Mouse (Mus musculus): ENCODE measurements around the gene Rita1.

Gene Rita1

GRCm38 (mm10) chr5:120627515-120628300 is 15.3 kb upstream of the Rita1 start:
- peak in 1 of 2 experiments; percentile 20 for DNase-seq

DNA sequence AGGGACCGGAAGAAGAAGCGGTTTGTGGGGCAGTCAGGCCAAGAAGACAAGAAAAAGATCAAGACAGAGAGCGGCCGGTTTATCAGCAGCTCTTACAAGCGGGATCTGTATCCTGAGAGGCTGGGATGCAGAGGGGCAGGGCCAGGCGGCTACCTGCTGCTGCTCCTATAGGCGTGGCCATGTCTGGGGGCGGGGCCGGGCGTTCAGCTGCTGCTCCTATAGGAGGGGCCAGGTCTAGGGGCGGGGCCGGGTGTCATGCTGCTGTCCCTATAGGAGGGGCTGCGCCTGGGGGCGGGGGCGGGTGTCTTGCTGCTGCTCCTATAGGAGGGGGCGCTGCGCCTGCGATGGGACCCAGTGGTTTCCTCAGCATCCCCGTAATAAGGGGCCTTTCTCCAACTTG is 14.0 kb upstream of the Rita1 start:
- DNase-seq: peak; percentile 19 to 46

DNA sequence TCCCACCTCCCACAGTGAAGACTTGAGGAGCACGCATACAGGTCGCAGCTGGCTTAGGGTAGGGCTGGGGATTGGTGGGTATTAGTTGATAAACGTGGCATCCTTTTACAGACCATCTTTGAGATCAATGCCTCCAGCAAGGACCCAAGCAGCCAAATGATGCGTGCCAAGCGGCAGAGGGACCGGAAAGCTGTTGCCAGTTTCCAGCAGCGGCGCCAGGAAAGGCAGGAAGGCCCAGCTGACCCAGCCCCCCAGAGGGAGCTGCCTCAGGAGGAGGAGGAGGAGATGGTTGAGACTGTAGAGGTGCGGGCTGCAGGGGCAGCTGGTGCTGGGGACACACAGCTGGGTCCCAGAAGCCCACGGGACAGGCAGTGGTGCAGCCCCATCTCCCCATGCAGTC is 12.0 kb upstream of the Rita1 start:
- DNase-seq: peak; percentile 48 to 59

GRCm38 (mm10) chr5:120622198-120622851 is 9.9 kb upstream of the Rita1 start:
- peak in 1 of 2 experiments; percentile 21 for DNase-seq

- DNase-seq: peak in 1 of 2 experiments; percentile 26
Measured at GRCm38 (mm10) chr5:120621846-120622197, 9.4 kb upstream of the Rita1 start.

GRCm38 (mm10) chr5:120621078-120621765 is 8.8 kb upstream of the Rita1 start:
- peak in 1 of 2 experiments; percentile 16 for DNase-seq

DNA sequence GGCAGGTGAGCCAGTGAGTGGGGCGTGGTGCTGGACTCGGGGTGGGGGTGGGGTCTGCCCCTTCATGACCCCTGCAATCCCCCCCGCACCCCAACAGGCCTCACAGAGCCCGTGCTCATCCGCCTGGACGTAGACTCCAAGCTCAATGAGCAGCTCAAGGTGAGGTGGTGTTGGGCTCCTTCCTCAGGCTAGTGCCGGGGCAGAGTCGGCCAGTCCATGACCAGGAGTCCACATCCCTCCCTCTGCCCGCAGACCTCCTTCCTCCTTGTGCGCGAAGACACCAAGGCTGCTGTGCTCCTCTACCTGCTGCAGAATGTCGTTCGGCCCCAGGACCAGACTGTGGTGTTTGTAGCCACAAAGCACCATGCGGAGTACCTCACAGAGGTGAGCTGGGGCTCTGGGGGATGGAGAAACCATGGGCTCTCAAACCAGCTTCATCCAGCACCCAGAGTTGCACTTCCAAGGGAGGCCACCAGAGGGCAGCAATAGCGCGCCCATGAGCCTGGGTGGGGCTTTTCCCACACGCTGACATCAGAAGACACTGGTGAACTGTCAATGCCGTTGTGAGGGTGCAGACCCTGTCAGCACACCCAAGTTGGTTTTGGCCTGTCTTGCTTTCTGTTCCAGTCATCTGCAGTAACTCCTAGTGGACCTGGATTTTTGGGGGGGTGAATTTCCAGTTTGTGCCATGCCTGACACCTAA is 8.1 kb upstream of the Rita1 start:
- DNase-seq: peak; percentile 91 to 92

- DNase-seq: peak; percentile 84 to 90
Measured at GRCm38 (mm10) chr5:120619201-120619600, 6.8 kb upstream of the Rita1 start.

DNA sequence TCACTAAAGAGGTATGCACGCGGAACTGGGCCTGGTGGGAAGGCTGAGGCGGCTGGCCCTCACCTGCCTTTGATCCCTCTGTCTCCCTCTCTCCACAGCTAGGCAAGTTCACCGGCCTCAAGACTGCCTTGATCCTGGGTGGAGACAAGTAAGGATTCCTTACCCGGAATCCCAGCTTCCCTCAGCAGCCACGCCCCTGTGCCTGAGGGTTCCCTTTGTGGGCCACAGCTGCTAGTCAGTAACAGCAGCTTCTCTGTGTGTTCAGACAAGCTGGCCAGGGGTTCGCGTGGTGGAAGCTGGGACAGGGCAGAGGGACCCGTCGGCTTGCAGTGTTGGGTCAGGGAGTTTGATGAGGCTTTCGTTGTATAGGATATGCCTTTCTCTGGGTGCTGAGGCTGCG is 6.4 kb upstream of the Rita1 start:
- DNase-seq: peak in 1 of 2 experiments; percentile 20

DNA sequence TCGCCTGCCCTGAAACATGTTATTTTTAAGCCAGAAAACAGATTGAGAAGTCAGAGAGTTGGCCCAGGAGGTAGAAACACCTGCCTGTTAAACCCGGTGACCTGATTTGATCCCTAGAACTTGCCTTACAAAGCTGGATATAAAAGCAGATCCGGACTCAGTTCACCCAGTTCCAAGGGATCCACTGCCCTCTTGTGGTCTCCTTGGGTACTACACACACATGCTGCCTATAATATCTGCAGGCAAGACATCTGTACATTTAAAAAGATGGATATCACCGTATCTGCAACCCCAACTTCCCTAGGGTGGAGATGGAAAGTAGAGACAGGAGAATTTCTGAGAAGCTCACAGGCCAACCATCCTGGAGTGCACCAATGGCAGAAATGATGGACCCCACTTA is 3.5 kb upstream of the Rita1 start:
- DNase-seq: peak in 1 of 2 experiments; percentile 60

DNA sequence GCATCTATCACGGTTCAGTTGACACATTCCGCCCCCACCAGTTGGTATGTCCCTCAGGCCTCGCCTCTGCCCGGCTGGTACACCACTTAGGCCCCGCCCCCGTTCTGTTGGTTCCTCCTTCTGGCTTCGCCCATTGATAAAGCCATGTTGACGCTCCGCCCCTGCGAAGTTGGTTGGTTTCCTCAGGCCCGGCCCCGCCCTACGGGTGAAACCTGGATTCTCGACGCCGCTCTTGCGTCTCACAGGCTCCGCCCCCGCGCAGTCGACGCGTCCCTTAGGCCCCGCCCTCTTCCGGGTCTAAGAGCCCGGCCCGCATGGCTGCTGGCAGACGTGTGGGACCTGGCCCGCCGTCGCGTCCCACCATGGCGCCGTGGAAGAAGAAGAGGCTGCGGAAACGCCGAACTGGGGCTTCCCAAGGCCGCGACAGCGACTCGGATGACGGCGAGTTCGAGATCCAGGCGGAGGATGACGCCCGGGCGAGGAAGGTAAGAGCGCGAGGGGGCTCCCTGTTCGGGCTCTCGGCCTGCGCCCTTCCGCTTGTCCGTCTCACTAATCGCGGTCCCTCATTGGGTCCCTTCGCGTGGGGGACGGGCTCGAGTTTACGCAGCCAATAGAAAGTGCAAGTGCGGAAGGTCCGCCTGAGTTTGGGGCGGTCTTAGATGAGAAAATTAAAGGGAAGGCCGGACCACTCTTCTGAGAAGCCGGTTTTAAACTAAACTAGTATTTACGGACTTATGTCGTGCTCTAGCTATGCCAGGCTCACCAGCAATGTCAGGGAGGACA is 624 bp upstream of the Rita1 start:
- DNase-seq: peak; percentile 99 to 100

GRCm38 (mm10) chr5:120611416-120611815 is 973 bp downstream of the Rita1 start:
- DNase-seq: peak; percentile 32 to 51

- peak; percentile 26 to 57 for DNase-seq
Measured at GRCm38 (mm10) chr5:120610906-120611305, 1.5 kb downstream of the Rita1 start.

DNA sequence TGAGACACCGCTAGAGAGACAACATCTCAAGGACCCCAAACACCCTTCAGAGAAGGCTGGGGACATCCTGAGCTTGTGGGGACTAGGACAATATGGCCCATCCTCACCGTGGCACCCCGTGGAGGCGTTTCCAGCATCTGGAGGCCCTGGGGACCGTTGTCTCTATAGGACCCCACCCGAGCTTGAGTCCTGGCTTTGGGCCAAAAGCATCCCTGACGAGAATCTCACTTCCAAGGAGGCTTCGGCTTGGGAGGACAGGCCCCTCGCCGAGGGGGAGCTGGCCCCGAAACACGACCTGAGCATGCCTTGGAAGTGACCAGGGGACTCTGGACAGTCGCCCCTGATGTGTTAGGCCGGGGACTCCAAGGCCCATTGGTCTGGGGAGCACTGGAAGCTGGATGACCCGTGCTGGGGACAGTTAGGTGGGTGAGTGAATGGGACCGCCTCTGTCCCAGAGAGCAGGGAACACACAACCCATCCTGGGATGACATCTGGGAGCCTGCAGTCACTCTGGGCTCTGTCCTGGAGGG is 3.1 kb downstream of the Rita1 start:
- DNase-seq: peak in 1 of 2 experiments; percentile 52

DNA sequence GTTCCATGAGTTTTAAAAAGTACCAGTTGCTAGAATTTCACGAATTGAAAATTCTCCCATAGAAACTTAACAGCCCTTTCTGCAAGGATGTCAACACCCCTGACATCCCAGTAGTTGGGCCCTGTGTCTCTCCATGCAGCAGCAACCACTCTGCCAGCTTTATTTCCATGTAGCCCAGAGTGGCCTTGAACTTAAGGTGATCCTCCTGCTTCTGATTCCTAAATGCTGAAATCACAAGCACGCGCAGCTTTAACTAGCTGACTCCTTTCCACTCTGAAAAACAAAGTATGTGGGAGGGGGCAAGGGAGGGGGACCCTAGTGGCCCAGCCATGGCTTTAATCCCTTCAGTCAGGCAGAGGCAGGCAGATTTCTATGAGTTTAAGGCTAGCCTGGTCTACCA is 5.1 kb downstream of the Rita1 start:
- DNase-seq: no peak

DNA sequence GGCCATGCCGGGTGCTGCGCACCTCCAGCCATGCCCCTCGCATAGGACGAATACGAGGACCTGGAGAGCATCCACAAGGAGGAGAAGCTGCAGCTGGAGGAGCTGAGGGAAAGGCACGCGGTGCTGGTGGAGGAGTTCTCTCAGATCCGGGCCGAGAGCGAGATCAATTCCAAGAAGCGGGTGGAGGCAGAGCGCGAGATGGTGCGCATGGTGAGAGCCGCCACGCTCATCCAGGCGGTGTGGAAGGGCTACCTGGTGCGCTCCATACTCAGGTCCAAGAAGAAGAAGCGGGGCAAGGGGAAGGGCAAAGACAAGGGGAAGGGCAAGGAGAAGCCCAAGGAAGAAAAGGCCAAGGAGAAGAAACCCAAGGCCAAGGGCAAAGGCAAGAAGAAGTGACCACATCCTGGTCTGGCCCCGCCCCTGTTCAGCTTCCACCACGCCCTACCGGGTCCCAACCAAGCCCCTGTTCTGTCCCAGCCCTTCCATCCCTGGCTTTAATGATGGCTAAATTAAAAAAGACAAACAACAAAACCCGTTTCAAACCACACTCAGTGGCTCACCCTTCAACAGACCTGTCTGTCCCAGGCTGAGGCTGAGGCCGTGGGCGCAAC is 5.7 kb downstream of the Rita1 start:
- peak in 1 of 2 experiments; percentile 26 for DNase-seq

GRCm38 (mm10) chr5:120605688-120606087 is 6.7 kb downstream of the Rita1 start:
- peak; percentile 90 to 96 for DNase-seq

GRCm38 (mm10) chr5:120605241-120605661 is 7.1 kb downstream of the Rita1 start:
- peak; percentile 70 to 75 for DNase-seq

- DNase-seq: peak; percentile 94 to 97
Measured at GRCm38 (mm10) chr5:120604839-120605238, 7.5 kb downstream of the Rita1 start.

GRCm38 (mm10) chr5:120603515-120603914 is 8.9 kb downstream of the Rita1 start:
- peak in 1 of 2 experiments; percentile 40 for DNase-seq

DNA sequence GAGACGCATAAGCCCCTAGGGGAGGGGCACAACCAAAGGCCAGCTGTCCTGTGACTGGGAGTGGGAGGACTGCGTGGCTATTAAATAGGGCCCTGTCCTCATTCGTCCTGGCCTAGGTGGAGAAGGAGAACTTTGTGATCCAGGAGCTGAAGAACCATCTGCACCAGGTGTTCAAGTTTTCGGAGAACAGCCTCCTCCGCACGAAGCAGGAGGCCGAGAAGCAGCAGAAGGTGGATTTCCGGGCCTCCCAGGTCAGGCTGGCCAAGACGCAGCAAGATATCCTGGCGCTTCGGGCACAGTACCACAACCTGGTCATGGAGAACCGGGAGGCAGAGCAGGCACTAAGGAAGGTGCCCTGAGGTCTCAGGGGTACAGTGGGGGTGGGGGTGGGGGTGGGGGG is 10.2 kb downstream of the Rita1 start:
- peak; percentile 75 to 79 for DNase-seq

All from cerebellum, postnatal 25 days (tissue).